Mouse (Mus musculus) common myeloid progenitor, adult 5-6 weeks (primary cell): ENCODE data around the gene Diablo. TPM values are rescaled to one million over a fixed set of nuclear protein-coding genes. Genes with fewer than 3 reads are reported as not detected.
"Not testable (repeated sequence)": the region's sequence is repeated elsewhere in the genome, so short reads cannot be mapped to it uniquely, and the experiment has no call there.

Source experiments
- ATAC-seq: replicated peaks from 2 replicates; pipeline ENCODE4 v1.8.0; 2016; ENCODE audit warnings: low read depth, mild to moderate bottlenecking, moderate TSS enrichment, inconsistent platforms; ENCODE audit not compliant: poor library complexity, severe bottlenecking
- total RNA-seq: library from RNA; stranded (forward); fragments of 200-1000, 187-1606 nt; gene quantifications from 2 replicates; pipeline ENCODE4 v1.2.3, GENCODE M21; 2017

Gene Diablo
- total RNA-seq: 38.3 and 60.5 TPM in 2 replicates

DNA sequence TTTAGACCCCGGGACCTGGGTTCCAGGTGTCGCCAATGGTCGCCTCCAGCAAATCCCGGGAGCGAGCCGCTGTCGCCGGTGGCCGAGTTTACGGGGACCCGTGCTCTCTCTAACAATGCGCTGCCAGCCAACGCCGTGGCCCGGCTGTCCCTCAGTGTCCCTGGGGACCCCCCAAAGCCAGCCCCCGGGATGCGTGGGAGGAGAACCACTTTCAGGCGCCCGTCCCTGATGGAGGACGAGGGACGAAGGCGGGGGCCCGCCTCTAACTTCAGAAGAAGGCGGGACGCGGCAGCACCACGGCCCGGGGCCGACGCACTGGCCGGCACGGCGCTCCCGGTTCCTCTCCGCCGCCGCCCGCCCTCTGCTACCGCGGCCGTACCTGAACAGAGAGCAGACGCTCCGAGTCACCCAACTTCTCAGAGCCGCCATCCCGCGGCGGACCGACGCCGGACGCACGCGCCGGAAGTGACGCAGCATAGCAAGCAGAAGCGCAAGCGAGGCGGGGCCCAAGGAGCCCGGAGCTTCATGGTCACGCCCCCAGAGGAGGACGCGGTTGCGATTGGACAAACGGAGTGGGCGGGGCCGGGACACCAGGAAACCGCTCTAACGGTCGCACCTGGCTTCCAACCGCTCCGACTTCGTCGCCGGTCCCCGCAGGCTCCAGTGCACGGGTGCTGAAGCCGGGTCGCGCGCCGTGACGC lies at the start of gene Diablo:
Diablo (minus strand) TSS at position 485 of the 701 bp plus-strand sequence.
- peak; percentile 94 for ATAC-seq

- no peak for ATAC-seq
These were observed 49.4 kb upstream of the Diablo start for GRCm38 (mm10) chr5:123573362-123573761.

DNA sequence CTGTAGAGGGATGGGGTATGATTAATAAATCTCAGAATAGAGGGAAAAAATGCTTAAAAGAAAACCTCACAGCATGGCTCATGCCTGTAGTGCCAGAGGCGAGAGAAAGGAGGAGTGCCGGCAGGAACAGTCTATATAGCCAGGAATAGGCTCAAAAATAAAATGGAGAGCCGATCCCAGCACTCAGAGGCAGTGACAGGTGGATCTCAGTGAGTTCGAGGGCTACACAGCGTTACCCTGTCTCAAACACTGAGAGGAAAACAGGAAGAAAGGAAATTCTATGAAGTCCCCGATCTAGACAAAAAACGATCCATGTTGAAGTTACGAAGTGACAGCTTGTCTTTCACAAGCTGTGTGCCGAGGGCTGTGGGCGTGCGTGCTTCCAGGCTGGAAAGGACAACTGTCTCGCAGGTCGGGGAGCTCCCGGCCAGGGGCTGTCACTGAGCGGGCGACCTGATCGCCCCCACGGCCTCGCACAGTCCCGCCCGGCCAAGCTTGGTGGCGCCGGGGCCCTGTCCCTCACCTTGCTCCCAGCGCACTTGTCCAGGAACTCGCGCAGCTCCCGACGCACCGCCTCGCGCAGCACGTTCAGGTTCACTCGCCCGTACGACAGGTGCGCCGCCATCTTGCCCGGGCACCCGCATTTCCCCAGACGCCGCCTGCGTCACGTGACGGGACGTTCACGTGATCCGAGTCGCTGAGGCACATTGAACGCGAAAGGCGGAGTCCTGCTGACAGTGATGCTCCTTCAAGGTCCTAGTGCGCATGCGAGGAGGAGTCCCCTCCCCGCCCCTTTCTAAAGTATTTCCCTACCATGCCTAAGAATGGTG lies 48.6 kb upstream of the Diablo start, which contains the start of gene Vps33a:
Vps33a (minus strand) TSS at position 682 of the 830 bp plus-strand sequence.
- peak; percentile 95 for ATAC-seq

DNA sequence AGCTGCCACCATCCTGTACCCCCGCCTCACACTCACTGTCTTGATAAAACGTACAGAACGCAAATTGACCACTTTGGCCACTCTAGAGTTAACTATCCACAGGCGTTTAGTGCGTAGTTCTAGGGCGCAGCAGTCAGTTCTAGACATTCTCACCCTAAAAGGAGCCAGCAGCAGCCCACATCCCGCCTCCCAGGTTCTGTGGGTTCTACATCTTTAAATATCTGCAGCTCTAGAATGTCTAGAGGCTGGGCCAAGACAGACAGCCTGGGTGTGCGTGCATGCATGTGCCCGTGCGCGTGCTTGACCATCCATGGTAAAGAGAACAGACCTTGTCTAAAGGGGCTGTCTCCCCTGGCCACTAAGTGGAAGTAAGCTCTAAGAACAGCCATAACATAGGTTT lies 37.2 kb upstream of the Diablo start:
- ATAC-seq: no peak

- no peak for ATAC-seq
These were observed 35.6 kb upstream of the Diablo start for GRCm38 (mm10) chr5:123559588-123559987.

DNA sequence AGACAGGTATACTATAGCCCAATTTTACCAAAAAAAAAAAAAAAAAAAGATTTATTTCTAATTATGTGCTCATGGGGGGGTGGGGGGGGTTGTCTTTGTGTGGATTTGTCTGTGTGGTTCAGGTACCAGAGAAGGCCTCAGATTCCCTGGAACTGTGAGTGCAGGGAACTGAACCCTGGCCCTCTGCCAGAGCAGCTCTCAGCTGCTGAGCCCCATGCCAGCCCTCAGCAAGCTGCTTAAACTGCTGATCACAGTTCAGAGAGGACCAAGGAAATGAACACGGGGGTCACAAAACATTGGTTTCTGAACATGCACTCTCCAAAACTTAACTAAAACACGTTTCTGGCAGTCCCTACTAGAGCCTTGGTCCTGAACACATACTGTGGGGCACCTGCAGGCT lies 32.5 kb upstream of the Diablo start:
- ATAC-seq: no peak

DNA sequence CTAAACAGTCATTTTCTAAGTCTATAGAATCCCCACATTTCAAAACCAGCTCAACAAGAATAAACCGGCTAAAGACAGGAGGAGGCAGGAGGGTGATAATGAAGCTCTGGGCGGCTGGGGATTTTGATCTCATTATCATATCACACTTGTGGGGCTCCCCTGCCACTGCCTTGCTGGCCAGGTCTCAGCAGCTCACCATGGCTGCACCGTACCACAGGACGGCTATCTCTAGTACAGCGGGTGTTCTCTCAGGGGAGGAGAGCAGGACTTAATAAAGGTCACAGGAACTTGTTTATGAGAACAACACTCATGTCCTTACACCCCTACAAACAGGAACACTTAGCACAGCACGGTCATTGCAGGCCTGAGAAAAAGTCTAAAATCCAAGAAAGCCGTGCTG lies 31.7 kb upstream of the Diablo start:
- no peak; the same call in 1 of the 2 replicates for ATAC-seq

- ATAC-seq: no peak
These were observed 9.8 kb upstream of the Diablo start for GRCm38 (mm10) chr5:123533801-123534200.

DNA sequence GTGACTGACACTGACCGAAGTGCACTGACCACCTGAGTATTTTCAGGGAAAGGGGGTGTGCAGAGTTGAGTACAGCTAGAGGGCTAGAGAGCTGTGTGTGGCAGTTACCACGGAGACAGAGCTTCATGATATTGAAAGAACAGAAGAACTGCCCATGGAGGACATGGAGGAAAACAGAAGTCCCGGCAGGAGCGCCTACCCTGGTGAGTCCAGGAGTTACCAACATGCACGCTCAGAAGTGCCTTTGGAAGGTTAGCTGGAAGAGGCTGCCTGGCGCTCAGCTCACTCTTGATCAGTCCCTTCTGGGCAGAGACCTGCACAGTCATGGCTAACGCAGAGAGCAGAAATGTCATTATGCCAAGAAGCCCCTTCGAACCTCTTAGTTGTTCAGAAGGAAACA lies 6.1 kb upstream of the Diablo start:
- no peak for ATAC-seq

DNA sequence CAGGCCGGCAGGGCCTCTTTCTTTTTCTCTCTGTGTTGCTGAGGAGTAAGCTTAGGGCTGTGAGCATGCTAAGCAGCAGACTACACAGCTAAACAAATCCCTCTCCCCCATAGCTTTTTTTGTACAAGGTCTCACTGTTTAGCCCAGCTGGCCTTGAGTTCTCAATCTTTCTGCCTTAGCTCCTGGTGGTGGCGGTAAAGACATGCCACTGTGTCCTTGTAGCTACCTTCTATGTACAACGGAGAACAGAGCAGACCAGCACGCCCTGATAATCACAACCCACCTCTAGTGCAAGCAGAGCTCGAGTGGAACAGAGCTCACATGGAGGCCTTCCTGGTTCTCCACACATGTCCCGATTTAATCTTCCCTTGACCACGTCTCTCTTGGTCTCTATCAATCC lies 4.7 kb upstream of the Diablo start:
- ATAC-seq: no peak

DNA sequence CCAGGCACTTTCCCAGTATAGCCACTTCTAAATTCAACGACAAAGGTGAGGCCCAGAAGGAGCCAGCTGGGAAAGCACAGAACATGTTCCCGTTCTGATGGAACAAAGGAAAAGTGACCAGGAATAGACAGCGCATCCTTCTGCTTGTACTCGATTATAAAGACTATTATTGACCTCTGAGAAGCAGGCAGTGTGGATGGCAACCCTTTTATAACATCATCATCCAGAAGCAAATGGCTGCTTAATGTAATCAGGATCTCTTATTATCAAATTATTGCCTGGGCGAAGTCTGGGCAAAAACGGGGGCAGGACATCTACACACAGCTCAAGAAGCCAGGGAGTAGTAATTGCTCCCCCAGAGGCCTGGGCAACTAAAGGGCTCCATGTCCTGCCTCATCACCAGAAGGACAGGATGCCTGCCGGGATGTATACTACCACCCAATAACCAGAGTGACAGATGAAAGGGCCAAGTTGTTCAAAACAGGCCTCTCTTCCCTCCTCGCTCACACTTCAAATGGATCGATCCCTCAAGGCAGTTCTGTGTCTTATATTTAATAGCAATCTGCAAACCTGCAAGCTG lies 2.0 kb upstream of the Diablo start:
- ATAC-seq: no peak

- ATAC-seq: no peak
These were observed 1.3 kb upstream of the Diablo start, which contains the start of gene Gm49027 for GRCm38 (mm10) chr5:123525281-123525680. TSS of gene Gm49027 (minus strand) at chr5:123525488.

DNA sequence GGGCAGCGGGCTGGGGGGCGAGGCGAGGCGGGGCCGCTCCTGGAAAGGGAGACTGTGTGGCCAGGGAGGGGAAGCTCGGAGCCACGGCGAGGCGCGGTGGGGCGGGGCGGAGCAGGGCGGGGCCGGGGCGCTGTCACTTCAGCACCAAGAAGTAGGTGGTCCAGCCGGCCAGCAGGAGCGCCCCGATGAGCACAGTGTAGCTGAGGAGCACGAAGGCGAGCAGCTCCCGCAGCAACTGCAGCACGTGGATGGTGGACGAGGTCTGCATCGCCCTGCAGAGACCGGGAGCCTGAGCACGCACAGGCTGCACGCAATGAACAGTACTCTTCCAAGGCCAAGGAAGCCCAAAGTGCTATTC lies 396 bp upstream of the Diablo start:
- ATAC-seq: peak; percentile 67

DNA sequence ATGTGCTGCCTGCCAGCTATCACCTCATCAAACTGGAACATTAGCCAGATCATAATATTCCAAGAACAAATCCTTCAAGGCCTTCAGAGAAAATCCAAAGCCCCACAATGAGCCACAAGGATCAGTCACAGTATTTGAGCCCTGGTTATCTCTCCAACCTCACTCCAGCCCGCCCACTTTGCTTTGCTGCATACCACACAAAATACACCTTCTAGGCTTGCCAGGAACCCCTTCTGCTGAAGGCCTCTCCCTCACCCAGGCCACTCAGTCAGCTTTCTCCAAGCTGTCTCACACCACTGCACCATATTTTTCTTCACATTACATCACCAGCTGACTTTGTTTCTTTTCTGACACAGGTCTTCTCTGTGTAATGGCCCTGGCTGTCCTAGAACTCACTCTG lies 1.8 kb downstream of the Diablo start:
- no peak for ATAC-seq

- no peak for ATAC-seq
These were observed 2.4 kb downstream of the Diablo start for GRCm38 (mm10) chr5:123521621-123522020.

DNA sequence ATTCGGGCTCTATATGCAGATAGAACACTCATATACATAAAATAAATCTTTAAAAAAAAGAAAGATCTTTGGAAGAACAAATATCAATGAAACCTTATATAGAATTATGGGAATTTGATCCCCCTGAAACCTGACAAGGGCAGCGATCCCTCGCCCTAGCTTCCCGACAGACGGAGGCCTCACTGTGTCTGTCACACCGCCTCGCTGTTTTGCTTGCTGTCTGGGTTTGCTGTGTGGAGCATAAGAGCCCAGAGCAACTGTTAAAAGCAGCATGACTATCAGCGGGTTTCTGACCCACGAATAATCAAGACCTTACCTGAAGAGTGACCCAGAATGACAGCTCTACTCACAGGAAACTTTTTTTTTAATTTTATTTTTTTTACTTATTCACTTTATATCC lies 3.3 kb downstream of the Diablo start:
- no peak for ATAC-seq

DNA sequence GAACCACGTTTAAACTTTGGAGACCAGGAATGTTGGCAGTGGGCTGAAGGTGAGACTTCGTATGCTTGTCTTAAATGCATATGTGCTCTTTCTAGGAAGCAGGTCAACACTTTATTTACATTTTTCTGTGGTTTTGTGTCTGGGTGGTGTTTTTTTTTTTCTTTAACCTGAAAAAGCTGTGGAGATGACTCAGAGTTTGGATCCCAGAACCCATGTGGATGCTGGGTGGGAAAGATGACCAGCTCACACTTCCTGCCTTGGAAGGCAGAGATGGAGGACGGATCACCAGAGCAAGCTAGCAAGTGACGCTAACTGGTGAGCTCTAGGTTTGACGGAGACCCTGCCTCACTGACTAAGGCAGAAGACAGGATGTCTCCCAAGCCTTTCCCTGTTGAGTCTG lies 9.1 kb downstream of the Diablo start:
- no peak for ATAC-seq

- peak; percentile 46 for ATAC-seq
These were observed 11.9 kb downstream of the Diablo start for GRCm38 (mm10) chr5:123512102-123512501.

DNA sequence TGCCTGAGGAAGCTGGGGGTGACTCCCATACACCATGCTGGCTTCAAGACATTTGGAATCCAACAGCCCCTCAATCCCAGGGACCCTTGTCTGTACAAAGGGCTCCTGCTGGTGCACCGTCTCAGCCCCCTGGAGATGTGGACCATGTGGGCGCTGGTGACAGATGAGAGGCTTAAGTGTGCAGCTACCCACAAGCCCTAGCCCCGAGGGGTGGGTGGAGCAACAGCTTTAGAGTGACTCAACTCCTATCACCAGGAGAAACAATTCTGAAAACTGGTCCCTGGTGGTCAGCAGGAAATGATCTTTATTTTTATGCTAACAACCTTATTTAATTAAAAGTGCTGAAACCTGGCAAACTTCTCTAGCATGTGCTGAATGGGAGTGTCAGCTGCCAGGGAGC lies 12.6 kb downstream of the Diablo start:
- ATAC-seq: not testable (repeated sequence)

DNA sequence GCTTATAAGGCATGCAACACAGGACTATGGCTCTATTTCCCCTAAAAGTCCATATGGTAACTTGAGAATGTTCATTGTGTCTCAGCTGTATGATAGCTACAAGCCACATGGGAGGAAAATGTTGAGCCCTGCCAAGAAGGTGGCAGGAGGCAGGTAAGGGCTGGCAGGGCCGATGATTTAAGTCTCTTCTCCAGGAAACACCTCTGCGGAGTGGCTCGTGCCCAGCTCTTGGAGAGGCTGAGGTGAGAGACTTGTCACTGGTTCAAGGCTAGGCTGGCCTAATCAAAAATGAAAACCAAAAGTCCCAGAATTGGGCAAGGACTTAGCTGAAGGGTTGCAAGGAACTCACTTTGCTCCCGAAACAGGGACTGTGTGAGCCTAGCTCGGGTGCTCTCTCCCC lies 13.8 kb downstream of the Diablo start, which contains the start of gene B3gnt4:
B3gnt4 (plus strand) TSS at position 301 of the 400 bp plus-strand sequence.
- no peak for ATAC-seq

DNA sequence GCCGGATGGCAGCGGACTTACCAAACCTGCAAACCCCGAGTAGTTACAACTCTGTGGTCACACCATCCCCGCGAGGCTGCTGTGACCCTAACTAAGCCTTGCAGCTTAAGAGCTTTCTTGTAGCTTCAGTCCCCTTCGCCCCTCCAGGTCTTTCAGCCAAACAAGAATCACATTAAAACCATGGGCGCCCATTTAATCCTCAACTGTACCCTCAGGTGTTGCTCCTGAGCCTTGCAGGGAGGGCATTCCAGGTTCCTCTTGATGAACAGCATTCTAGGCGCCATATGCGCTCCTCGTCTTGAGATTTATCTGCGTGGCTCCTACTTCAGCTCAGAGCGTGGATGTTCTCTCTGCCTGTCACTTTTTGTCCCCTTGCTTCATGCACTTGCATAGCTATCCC lies 15.1 kb downstream of the Diablo start:
- ATAC-seq: no peak
